Mouse (Mus musculus) frontal cortex, adult (tissue): ENCODE results near the gene Ttc27.

Source experiments
- ATAC-seq: cut with Nextera tagmentation; 2 replicates; pipeline ENCODE4 v1.9.2; 2017; ENCODE audit warnings: mild to moderate bottlenecking, moderate library complexity, mixed read lengths; ENCODE audit not compliant: low TSS enrichment

Ttc27 gene

DNA sequence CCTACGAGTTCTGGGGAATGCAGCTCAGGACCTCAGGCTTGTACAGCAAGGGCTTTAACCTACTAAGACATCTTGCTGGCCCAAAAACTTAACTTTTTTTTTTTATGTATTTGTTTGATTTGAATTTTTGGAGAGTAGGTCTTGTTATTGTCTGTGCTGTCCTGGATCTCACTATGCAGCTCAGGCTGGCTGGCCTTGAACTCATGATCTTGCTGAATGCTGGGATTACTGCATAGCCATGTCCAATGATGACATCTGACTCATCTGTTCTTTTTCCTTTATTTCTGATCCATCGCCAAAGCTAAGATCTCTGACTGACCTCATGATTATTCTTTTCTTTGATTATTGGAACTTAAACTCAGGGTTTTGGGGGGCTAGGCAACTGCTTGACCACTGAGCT lies 113.3 kb downstream of the Ttc27 start:
- no peak for ATAC-seq

DNA sequence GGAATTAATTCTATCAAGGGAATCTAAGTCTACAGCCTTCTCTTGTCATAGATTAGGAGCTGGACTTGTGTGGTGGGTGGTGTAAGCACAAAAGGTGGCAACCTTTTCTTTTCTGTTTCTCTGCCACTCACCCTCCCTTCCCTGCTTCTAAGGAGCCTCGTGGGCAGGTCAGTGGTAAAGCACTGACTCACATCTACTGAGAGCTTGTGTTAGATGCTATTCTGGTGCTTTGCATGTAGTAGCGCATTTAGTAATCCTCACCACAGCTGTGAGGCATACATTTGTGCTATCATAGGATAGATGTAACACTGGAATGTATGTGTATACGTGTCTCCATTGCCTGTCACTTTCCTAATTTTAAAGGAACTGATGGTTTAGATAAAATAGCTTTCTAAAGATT lies 124.2 kb downstream of the Ttc27 start:
- ATAC-seq = peak; percentile 98

DNA sequence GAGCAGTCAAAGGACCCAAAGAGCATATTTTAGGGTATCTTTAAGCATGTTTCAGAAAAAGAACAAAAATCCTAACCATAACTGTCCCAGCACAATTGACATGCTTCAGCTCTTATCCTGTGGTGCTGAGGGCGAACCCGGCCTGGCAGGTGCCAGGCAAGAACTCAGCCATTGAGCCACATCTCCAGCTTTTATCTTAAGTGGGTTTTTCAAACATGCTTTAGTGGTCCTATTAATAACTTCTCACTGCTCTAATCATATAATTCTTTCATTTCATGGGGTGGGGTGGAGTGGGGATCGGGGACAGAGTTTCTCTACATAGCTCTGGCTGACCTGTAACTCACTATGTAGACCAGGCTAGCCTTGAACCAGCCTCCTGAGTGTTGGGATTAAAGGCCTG lies 125.1 kb downstream of the Ttc27 start:
- ATAC-seq = no peak

DNA sequence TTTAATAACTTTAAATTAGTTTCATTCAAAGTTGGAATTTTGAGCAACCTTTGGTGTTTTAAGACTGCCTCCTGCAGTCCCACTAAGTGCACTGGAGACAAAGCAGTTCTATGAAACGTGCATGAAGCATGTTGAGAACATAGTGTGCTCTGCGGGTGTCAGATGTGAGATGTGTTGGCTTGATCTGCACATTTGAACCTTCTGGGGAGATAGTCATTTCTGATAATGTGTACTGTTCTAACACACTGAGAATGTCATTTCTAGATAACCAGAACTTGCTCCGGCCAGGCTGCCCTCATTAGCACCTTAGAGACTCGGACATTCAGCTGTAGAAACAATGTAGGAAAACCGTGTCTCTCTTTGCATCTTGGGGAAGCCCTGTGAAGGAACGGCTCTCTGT lies 126.0 kb downstream of the Ttc27 start:
- no peak for ATAC-seq

DNA sequence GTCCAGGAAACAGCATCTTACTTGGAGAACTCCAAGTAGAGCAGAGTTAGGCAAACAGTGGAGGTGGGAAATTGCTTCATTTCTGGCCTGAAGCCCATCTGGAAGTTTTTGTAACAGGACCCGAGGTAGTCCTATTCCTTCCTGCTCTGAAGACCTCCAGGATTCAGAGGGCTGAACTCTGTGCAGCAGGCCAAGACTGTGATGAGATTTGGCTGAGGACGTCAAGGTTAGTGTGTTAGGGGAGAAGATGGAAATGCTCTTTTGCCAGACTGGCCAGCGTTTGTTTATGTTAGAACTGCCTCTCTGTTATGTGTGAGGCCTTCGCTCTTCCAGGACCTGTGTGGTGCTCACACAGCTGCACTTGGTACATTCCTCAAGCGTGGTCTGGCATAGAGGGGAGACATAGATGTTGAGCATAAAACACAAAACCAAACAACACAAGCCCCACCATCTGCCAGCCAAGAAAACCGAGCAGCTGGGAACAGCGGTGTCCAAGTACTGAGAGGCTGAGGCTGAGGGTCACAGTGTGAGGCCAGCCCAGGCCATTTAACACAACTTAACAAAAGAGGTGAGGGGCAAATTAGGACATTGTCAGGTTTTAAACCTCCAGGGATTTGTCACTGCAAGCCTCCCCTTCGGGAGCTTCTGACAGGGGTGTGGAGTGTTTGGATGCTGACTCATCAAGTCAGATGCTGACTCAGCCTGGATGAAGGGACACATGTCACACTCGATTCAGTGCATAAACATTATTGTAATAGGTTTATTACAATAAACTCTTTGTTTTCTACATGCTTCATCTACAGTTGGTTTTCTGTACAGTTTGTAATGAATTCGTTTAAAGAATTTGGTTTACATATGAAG lies 128.7 kb downstream of the Ttc27 start:
- peak; percentile 50; the same call in 1 of the 2 replicates for ATAC-seq

DNA sequence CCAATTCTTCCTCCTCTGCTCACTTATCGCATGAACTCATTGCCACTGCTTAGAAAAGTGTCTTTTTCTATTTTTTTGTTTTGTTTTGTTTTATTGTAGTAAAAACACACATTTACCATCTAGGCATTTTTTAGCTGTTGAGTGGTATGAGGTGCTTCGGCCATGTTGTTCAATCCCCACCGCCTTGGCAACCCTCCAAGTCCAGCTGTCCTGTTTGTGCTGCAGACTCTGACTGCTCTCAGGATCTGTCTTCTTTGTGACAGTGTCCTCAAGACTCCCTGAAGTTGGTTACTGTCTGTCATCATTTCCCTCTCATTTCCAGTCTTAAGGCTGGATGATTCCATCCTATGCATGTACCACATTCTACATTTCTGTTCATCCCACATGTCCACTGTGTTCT lies 132.7 kb downstream of the Ttc27 start:
- no peak for ATAC-seq

DNA sequence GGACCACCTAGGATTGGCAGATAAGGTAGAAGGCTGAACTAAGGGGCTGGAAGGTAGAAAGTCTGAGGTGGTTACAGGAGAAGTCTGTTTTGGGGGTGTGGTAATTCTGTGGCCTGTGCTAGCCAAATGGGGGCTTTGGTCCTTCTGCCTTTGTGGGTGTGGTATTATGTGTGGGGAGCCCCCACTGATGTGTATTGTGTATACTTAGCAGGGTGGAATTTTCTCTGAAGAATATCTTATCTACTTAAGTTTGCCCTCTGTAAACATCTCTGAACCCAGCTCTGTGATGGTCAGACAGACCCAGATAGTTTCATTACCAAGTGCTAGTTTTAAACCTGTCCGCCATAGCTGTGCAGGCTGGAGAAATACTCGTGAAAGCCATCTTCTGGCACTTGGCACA lies 141.8 kb downstream of the Ttc27 start:
- no peak for ATAC-seq

DNA sequence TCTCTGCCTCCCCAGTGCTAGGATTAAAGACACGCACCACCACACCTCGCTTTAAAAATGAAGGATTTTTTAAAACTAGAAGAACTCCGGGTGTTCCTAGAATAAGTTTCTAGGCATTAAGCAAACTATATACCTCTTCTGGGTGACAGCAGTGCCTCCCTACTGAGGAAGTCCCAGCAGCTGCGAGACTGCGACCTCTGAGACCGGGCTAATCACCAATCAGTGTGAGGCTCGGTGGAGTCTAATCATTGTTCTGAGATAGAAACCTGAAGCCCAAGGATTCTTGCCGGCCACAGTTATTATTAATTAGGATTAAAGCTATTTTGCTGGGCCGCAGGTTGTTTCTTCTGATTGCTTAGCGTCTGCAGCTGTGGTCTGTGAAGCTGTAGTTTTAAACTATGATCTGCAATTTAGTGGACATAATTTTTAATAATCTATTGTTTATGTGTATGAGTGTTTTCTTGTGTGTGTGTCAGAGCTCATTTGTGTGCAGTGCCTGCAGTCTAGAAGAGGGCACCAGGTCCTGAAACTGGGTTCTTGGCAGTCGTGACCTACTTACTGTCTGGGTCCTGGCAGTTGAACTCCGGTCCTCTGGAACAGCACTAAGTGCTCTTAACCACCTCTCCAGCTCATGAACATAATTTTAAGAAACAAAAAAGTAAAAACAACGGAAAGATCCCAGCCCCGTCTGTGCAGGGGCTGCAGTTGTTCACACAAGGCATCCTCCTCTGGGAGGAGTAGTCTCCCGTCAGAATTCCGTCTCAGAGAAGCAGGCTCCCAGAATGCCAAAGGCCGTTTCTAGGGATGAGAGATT lies 142.9 kb downstream of the Ttc27 start:
- ATAC-seq = no peak

DNA sequence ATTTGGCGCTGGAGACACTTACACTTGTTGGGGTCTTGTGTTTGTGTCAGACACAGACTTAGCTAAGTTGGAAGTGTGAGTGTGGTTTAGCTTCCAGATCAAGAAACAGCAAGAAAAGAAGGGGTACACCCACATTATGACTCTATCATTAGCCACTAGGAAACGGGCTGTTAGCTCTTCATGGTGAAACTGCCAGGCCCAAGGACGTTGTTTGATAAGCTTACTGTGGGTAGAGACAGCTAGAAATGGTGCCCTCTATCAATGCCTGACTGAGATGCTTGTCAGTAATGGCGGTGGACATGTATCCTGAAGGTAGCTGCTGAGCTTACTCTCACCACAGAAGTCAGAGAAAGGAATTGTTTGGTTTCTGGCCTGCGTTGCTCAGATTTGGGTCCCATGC lies 146.3 kb downstream of the Ttc27 start:
- no peak for ATAC-seq

DNA sequence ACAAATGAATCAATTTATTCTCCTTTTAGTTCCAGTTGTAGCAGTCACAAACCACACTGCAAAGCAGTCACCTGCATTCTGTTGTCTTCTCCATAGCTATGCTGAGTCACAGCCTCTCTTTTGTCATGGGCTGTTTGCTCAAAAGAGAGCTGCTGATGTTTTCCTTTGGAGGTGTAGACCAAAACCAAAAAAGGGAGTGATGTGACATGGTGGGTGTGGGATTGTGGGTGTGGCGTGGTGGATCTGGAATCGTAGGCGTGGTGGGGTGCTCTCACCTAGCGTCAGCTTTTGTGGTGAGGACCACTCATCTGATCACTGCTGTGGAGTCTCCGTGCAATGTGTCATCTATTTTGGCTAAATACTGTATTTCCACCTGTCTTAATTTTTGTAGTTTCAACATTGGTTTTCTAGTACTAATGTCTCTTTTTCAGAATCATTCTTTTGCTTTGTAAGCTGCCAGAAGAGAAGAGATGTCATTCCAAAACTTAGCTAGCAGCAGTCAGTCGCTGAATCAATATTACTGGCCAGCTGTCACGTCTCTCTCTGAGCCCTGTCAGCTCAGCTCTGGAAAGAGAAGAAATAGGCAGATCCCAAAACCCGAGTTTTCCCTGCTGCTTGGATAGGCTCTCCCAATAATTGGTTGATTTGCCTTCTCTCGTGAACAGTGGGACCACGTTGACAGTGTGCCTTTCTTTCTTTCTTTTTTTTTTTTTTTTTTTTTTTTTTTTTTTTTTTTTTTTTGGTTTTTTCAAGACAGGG lies 147.4 kb downstream of the Ttc27 start:
- no peak for ATAC-seq

DNA sequence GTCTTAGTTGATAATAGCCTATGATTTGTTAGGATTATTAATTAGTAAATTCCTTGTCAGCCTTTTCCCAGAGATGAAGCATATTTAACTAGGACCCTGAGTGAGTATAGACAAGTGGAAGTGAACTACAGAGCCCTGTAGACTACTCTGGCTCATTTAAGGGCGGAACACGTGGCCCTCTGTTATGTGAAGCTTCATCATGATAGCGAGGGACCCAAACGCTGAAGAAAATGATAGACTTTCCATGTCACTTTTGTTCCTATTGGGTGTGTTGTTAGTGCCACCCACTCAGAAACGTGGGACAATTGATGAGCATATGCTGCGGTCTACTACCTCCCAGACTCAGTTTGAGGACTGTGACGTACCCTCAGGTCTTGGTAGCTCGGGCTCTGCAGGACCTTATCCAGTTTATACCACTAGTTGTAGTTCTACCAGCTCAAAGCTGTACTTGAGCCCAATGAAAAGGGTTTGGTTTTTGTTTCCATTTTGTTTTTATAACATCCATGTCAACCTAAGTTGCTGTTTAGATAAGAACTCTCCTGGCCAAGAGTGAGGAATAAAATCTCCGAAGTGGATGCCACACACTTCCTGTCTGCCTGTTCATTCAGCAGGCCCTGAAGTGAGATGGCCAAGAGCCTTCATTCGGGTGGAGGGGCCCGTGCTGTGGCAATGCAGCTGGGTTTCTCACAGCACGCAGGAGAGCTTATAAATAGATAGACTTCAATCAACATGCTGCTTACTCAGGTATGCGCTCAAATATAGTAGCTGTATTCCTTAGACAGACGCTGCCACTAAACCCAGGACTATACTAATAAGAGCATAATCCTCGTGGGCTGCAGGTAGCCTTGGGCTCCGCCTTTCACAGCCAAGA lies 148.4 kb downstream of the Ttc27 start:
- ATAC-seq = no peak

DNA sequence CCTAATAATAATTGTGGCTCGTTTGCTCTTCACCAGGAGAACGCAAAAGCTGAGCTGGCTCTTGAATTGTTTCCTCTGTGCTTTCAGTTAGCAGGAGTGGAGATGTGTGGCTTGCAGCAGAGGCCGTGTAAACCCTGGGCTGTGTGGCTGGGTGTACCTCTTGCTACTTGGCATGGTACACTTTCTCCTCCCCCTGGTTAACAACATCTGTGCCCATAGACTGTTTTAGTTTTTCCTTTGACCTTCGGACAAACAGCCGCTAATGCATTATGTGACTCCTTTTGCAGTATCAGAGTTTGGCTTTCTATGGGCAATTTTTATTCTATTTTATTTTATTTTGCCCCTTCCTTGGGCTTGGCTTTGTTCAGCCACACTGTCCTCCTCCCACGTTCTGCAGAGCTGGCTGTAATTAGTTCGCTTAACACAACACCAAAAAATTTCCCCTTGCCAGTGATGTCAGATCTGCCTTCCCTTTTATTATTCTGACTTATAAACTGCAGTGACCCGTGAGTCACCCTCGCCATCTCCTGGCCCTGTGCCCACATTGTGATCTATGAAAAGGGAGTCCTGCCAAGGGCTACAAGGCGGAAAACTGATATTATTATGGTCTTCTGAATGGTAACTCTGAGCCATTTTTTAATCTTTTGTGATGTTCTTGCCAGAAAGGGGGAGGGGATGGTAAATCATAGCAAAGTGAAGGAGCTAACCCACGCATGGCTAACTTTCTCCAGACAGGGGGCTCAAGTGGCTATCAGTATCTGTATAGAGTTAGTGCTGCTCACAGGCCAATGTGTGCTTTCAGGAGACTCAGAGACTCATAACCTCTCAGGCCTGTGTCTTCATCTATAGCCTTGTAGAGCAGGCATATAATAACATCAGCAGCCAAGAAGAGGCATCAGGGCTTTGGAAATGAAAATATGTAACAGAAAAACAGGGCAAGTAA lies 149.3 kb downstream of the Ttc27 start:
- no peak for ATAC-seq

DNA sequence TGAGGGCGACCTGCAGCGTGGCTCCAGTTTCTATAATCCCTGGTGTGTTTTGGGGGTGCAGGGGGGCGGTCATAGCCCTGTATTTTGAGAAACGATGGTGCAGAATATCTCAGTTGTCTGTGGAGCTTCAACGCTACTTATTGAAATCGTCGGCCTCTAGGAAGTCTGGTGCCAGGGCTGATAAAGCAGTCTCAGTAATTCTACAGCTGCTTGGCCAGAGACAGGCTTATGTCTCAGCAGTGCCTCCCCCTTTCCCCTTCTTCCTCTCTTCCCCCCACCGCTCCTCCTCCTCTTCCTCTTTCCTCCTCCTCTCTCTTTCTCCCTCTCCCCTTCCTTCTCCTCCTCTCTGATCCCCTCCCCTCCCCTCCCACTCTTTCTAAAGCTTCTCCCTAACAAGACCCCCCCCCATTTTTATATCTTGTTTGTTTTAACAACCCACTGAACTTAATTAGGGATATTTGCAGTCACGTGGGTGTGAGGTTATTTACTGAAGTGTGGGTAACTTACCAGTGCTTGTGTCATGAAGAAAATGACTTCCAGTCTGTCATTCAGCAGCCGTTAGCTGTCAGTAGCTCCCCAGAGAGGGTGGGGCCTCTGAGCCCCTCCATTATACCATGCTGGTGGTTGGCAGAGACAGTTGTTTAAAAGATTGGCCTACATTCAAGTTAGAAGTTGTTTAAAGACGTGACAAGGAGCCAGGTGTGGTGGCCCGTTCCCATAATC lies 150.8 kb downstream of the Ttc27 start:
- no peak for ATAC-seq

DNA sequence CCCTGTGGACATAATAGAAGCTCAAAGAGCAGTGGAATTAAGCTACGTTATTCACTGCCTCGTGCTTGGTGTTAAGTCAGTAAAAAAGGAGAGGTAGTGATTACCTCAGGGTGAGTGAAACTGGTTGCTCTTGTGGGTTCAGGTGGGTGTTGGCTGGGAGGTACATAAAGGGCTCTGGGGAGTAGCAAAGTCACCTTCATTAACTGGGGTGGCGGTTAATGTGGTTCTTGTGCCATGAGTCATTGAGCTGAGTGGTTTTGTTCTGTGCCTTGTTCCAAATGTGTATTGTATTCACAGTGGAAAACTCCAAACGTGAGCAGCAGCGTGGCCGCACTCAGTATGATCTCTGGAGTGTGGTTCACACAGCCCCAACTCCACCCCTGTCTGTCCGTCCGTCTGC lies 152.0 kb downstream of the Ttc27 start:
- ATAC-seq = no peak

DNA sequence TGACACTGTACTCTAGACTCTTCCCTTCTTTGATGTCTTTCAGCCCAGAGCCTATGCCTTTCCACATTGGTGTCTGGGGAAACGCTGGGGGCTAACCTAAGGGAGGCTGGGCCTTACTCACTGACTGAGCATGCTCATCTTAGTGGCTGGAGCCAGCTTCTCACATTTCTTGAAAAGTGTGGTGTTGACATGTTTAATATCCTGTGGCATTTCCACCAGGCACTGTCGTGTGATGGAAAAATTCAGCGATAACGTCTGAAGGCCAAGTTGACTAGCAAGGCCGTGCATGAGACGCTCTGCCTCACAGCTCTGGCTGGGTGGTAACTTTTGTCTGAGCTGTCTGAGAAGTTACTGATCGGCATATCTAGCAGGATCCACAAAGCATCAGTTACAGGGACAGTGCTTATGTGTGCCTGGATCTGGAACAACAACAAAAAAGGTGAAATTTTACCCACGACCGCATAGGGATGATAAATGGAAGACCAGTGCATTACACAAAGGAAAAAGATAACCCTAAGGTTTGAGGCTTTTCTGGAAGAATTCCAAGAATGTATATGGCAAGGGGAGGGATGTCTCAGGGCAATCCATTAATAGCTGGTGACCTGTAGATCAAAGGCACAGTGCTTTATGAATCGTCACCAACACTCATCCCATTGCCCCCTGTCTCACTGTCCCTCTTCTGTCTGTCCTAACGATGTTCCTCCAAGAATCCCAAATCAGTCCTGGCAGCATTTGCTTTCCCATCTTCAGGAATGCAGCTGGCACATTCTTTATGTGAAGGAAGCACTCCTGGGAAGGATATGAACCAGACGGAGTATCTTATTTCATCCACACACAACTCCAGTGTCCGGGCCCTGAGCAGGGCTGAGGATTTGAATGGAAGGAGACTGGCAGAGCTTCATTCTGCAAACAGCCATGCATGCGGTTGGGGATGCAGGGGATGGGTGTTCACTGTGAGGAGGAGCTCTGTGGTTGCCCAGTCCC lies 152.9 kb downstream of the Ttc27 start:
- no peak for ATAC-seq

DNA sequence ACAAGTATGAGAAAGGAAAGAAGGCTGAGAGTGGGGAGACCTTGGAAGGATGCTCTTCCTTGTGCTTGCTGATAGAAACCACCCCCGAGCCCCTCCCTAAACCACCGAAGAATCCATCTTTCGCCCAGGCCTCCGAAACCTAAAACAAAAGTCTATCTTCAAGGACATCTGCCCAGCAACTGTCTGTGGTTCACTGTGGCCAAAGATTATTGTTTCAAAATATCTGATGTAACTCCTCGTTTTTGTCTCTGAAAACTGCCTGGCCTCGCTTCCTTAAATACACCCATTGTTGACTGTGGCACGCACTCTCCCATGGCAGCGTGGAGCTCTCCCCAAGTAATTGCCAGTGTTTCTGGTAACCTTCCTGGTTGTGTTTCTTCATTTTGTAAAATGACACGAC lies 155.0 kb downstream of the Ttc27 start:
- ATAC-seq = no peak

DNA sequence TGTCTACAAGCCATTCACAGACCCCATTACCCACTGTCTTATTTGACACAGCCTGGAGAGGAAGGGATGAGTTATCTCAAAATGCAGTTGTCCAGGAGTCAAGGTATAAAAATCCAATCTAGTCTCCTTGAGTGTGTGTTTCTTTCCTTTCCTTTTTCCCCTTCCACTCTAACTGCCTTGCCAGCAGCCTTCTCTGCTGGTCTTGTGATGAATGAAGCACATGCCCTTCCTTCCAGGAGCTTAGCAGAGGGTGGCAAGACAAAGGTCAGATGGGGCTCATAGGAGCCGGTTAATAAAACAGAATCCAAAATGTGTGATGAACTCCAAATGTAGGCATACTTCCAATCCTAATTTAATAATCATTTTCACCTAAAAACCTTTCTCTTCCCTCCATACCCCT lies 156.2 kb downstream of the Ttc27 start:
- ATAC-seq = no peak

DNA sequence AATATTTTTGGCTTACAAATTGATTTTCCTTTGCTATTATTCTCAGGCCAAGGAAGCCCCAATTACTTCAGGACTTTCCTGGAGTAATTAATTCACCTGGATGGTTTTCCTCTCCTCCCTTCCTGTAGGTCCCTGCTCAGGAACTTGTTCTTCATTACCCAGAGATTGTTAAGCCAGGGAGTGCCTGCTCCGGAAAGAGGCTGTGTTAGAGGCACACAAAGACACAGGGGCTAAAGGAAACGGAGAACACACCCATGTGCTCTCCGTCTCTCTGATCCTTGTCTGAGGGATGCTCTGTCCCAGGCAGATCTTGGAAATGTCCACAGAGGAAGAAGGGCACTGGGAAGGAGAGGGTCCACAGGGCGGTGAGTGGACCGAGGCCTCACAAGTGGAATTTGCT lies 158.2 kb downstream of the Ttc27 start:
- no peak for ATAC-seq
